Mouse (Mus musculus) E14TG2a.4 (cell line): ENCODE measurements around the gene Il18r1.

Source experiments
- CTCF ChIP-seq: conservative IDR thresholded peaks from 2 replicates; pipeline ENCODE4 v1.5.1; 2014; ENCODE audit warnings: low read length
- POU5F1 ChIP-seq: IDR thresholded peaks from 2 replicates; pipeline ENCODE4 v1.6.1; 2014; ENCODE audit warnings: low read length, borderline replicate concordance

GRCm38 (mm10) chr1:40544650-40545049 is 79.3 kb downstream of the Il18r1 start:
- TF ChIP-seq CTCF (peak; percentile 53), POU5F1 (no peak)
